In the genomic region with DNA sequence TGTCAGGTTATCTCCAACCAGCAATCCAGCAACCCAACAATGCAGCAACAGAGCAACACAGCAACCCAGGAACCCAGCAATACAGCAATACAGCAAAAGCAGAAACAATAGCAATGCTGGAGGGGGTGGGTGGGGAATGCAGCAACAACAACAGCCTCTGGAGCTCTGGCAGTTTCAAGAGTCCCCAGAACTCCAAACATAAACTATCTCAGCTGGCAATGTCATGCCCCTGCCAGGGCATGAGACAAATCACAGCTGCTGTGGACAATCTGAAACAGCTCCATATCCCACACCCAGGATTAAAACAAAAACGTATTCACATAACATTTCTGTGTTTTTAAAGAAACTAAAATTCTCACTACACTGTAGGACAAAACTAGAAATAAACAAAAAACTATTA, we compare ENCODE assay signal across 29 mouse cellular contexts. TPM values are rescaled to one million over a fixed set of nuclear protein-coding genes. Genes with fewer than 3 reads are reported as not detected.
DNase-seq lines count a peak whose midpoint lies in the region; ATAC-seq and TF ChIP-seq lines count a peak whose summit lies in the region.
"Had no signal": no experiment of that assay in that cellular context is flagged by ENCODE, and none has a peak within 500 bp of the region (broad histone marks: within the 10 kb centered on the region; RNA-seq: fewer than 3 reads in every experiment).

No protein-coding gene starts in this region.

- H3K4me2 ChIP-seq in lung, postnatal 0 days (replicated peaks; ENCODE audit: low read depth, low read length) = no peak overlapping the region
- H3K4me2 ChIP-seq: embryonic facial prominence, embryonic 13.5 days; forebrain, embryonic 13.5 days; heart, embryonic 13.5 days; hindbrain, embryonic 14.5 days had no signal

- H3K9me3 ChIP-seq in lung, postnatal 0 days (ENCODE audit: low read length) = no peaks in the 10 kb centered on the region
- H3K9me3 ChIP-seq: embryonic facial prominence, embryonic 10.5 days; embryonic facial prominence, embryonic 13.5 days; forebrain, embryonic 13.5 days; heart, embryonic 10.5 days; heart, embryonic 13.5 days had no signal

- TF ChIP-seq EP300 in lung, postnatal 0 days (IDR thresholded peaks at IDR 0.05) = no peak

- peak; percentile 21; the same call in 1 of the 2 replicates for ATAC-seq in lung, postnatal 0 days
- no peak for ATAC-seq in erythroid progenitor cell, adult 5-6 weeks (replicated peaks; ENCODE audit: low FRiP score, poor library complexity, severe bottlenecking)
- ATAC-seq: CD4-positive, CD25-positive, alpha-beta regulatory T cell, adult 4 months; forebrain, embryonic 13.5 days; forebrain, embryonic 16.5 days; hindbrain, postnatal 0 days had no signal

- no peak overlapping the region for H3K27ac ChIP-seq in kidney, adult 2 months (ENCODE audit: insufficient read depth, low read depth, low read length)
- no peak overlapping the region for H3K27ac ChIP-seq in lung, postnatal 0 days (ENCODE audit: low read length)
- H3K27ac ChIP-seq: embryonic facial prominence, embryonic 10.5 days; embryonic facial prominence, embryonic 13.5 days; forebrain, embryonic 10.5 days; forebrain, embryonic 13.5 days; heart, adult 2 months; heart, embryonic 10.5 days; heart, embryonic 13.5 days; hindbrain, embryonic 14.5 days; hindbrain, postnatal 0 days had no signal

- DNase-seq in embryo, embryonic 11 days = peak; percentile 2
- DNase-seq in embryo, embryonic 10.5 days (ENCODE audit: low spot score) = no peak
- peak; percentile 18 to 28 for DNase-seq in kidney, postnatal 4 days
- DNase-seq in kidney, adult 2 months = no peak
- peak; percentile 10 for DNase-seq in lung, postnatal 0 days (ENCODE audit: low spot score)
- no peak for DNase-seq in lung, postnatal 25 days (ENCODE audit: low spot score)
- DNase-seq in A20 (ENCODE audit: low read depth, low spot score) = peak; percentile 58
- DNase-seq: adrenal gland, adult 2 months; adrenal gland, postnatal 14 days; cerebellum, adult 11-12 months; cerebellum, adult 8-10 months; cerebellum, postnatal 14 days; gastrocnemius, postnatal 10 days; gastrocnemius, postnatal 36 days; heart, adult 2 months; heart, postnatal 14 days; heart, postnatal 4 days had no signal

- TF ChIP-seq POLR2A in kidney, adult 2 months (IDR thresholded peaks at IDR 0.05; ENCODE audit: low read depth, low read length) = no peak

- WGBS in kidney, adult 2 months = 13% methylated on average over 1 of the region's 1 CpGs
- 31% methylated on average over 1 of the region's 1 CpGs for whole genome bisulfite sequencing in lung, postnatal 0 days

- H3K36me3 ChIP-seq in kidney, adult 2 months (ENCODE audit: control insufficient read depth, insufficient read depth, low read length) = no peaks in the 10 kb centered on the region
- H3K36me3 ChIP-seq in lung, postnatal 0 days (ENCODE audit: insufficient read depth, low read length) = no peaks in the 10 kb centered on the region
- H3K36me3 ChIP-seq: embryonic facial prominence, embryonic 10.5 days; embryonic facial prominence, embryonic 13.5 days; forebrain, embryonic 10.5 days; heart, embryonic 10.5 days; heart, embryonic 13.5 days had no signal

- no peaks in the 10 kb centered on the region for H3K4me1 ChIP-seq in kidney, adult 2 months (ENCODE audit: control insufficient read depth, insufficient read depth, low read length)
- no peaks in the 10 kb centered on the region for H3K4me1 ChIP-seq in lung, postnatal 0 days (ENCODE audit: insufficient read depth, low read depth, low read length)
- H3K4me1 ChIP-seq: embryonic facial prominence, embryonic 10.5 days; embryonic facial prominence, embryonic 13.5 days; forebrain, embryonic 10.5 days; forebrain, embryonic 13.5 days; heart, embryonic 10.5 days; heart, embryonic 13.5 days had no signal

- H3K4me3 ChIP-seq in kidney, adult 2 months (ENCODE audit: insufficient read depth, low read depth, low read length) = no peak overlapping the region
- no peak overlapping the region for H3K4me3 ChIP-seq in lung, postnatal 0 days (ENCODE audit: low read depth, low read length)
- H3K4me3 ChIP-seq: embryonic facial prominence, embryonic 10.5 days; embryonic facial prominence, embryonic 13.5 days; erythroblast, embryonic 14.5 days; forebrain, embryonic 10.5 days; forebrain, embryonic 13.5 days; heart, adult 2 months; heart, embryonic 10.5 days; heart, embryonic 13.5 days had no signal

- no peak overlapping the region for H3K9ac ChIP-seq in lung, postnatal 0 days (replicated peaks; ENCODE audit: low read depth)
- H3K9ac ChIP-seq: embryonic facial prominence, embryonic 13.5 days; forebrain, embryonic 13.5 days; heart, embryonic 13.5 days; hindbrain, embryonic 14.5 days had no signal

- no peaks in the 10 kb centered on the region for H3K27me3 ChIP-seq in kidney, adult 2 months (replicated peaks; ENCODE audit: control insufficient read depth, insufficient read depth, low read length)
- H3K27me3 ChIP-seq in lung, postnatal 0 days (replicated peaks; ENCODE audit: insufficient read depth, low read length) = no peaks in the 10 kb centered on the region
- H3K27me3 ChIP-seq: embryonic facial prominence, embryonic 13.5 days; forebrain, embryonic 13.5 days; heart, embryonic 13.5 days had no signal

- no peak for TF ChIP-seq CTCF in kidney, adult 2 months (conservative IDR thresholded peaks at IDR 0.05; ENCODE audit: insufficient read depth, insufficient read length, low read depth, low read length)
- no peak for TF ChIP-seq CTCF in lung, postnatal 0 days (IDR thresholded peaks at IDR 0.05)

RNA-seq across cellular contexts. Expression of a gene that starts 9.2 kb away (rescaled TPM):
- polyA plus RNA-seq in kidney, adult 2 months (2012; rRNA removed) = 47.5 and 69.6 TPM in 2 replicates
- polyA plus RNA-seq in lung, postnatal 0 days (2015; fragmentation: Nextera tagmentation; extraction: Ambion mirVana) = 101 and 102 TPM in 2 replicates
- 9.2 and 14.4 TPM in 2 replicates for total RNA-seq in erythroid progenitor cell, adult 5-6 weeks (2015; ENCODE audit: low replicate concordance)
- 12.3 and 18.7 TPM in 2 replicates for total RNA-seq in erythroid progenitor cell, adult 5-6 weeks (2017; ENCODE audit: low replicate concordance)

Comparison
In these comparisons a context has a peak if more than half of its experiments do, and no peak if none do; other contexts are left out.
1. DNase-seq: peak in embryo, embryonic 11 days (single experiment), kidney, postnatal 4 days (2 of 2), lung, postnatal 0 days (single experiment) and A20 (single experiment); none in embryo, embryonic 10.5 days (single experiment), kidney, adult 2 months (single experiment) and lung, postnatal 25 days (single experiment).